Mouse (Mus musculus) lung, postnatal 0 days (tissue): ENCODE results near the gene Serf1. TPM values are rescaled to one million over a fixed set of nuclear protein-coding genes. Genes with fewer than 3 reads are reported as not detected.

ENCODE experiments used
- ATAC-seq: fragments of 200-750 bp; cut with Nextera tagmentation; 2 replicates; pipeline ENCODE4 v1.8.0; 2017; ENCODE audit warnings: moderate library complexity
- DNase-seq: peaks from one replicate; pipeline ENCODE4 v3.0.0-alpha.2; 2016; ENCODE audit warnings: low spot score
- H3K27ac ChIP-seq: fragments of 300-500 bp; sonication (generic); 2 replicates; pipeline ENCODE4 v1.5.1; 2014; ENCODE audit warnings: antibody characterized with exemption, mild to moderate bottlenecking, low read length, mixed read lengths
- H3K27me3 ChIP-seq: fragments of 300-500 bp; sonication (generic); replicated peaks from 2 replicates; pipeline ENCODE4 v1.6.1; 2014; ENCODE audit warnings: low read length, mixed read lengths; ENCODE audit not compliant: insufficient read depth
- H3K36me3 ChIP-seq: fragments of 300-500 bp; sonication (generic); 2 replicates; pipeline ENCODE4 v1.6.1; 2014; ENCODE audit warnings: low read length, mixed read lengths; ENCODE audit not compliant: insufficient read depth
- H3K4me1 ChIP-seq: fragments of 300-500 bp; sonication (generic); 2 replicates; pipeline ENCODE4 v1.6.1; 2014; ENCODE audit warnings: antibody characterized with exemption, low read depth, low read length, mixed read lengths; ENCODE audit not compliant: insufficient read depth
- H3K4me2 ChIP-seq: fragments of 300-500 bp; sonication (generic); replicated peaks from 2 replicates; pipeline ENCODE4 v1.6.1; 2014; ENCODE audit warnings: low read depth, mild to moderate bottlenecking, low read length, moderate library complexity, mixed read lengths
- H3K4me3 ChIP-seq: fragments of 300-500 bp; sonication (generic); 2 replicates; pipeline ENCODE4 v1.5.1; 2014; ENCODE audit warnings: low read depth, low read length
- H3K9ac ChIP-seq: fragments of 300-500 bp; sonication (generic); replicated peaks from 2 replicates; pipeline ENCODE4 v1.6.1; 2014; ENCODE audit warnings: low read depth, mild to moderate bottlenecking
- H3K9me3 ChIP-seq: fragments of 300-500 bp; sonication (generic); 2 replicates; pipeline ENCODE4 v1.6.1; 2016; ENCODE audit warnings: low read length, mixed read lengths
- CTCF ChIP-seq: IDR thresholded peaks from 2 replicates; pipeline ENCODE4 v1.5.1; 2016; ENCODE audit warnings: antibody characterized with exemption, mild to moderate bottlenecking
- EP300 ChIP-seq: IDR thresholded peaks from 2 replicates; pipeline ENCODE4 v1.6.1; 2016; ENCODE audit warnings: antibody characterized with exemption, mild to moderate bottlenecking, control low read depth
- WGBS: fragments of 180-500 bp; shearing (Covaris S2); extraction: QIAGEN DNeasy Blood & Tissue Kit; methylation state at CpG from one replicate; pipeline ENCODE4 v1.1.7; 2014; 5-methylcytosine and 5-hydroxymethylcytosine counted together
- polyA plus RNA-seq: library from polyadenylated mRNA; unstranded; fragments of >200 nt; fragmentation: Nextera tagmentation; extraction: Ambion mirVana; gene quantifications from 2 replicates; pipeline ENCODE4 v1.2.1, GENCODE M21; 2015

The Serf1 gene
- polyA plus RNA-seq, 1 experiment from 2014 or later = 61.6 TPM

GRCm38 (mm10) chr13:100103748-100104254, 4.0 kb upstream of the Serf1 start, which contains the start of gene Bdp1:
TSS of gene Bdp1 (minus strand) at chr13:100104070.
- peak within 1 kb of the TSS; percentile 87 for H3K9ac ChIP-seq
- DNase-seq (peak; percentile 91), ATAC-seq (peak; percentile 86)

GRCm38 (mm10) chr13:100112218-100112972, 4.6 kb downstream of the Serf1 start:
- no peaks in the 10 kb centered on the region for H3K36me3 ChIP-seq
- 37% methylated on average over 5 of the region's 5 CpGs for WGBS
- no peaks in the 10 kb centered on the region for H3K9me3 ChIP-seq
- no peak overlapping the region for H3K27ac ChIP-seq
- no peak overlapping the region for H3K4me3 ChIP-seq
- ATAC-seq (no peak), DNase-seq (peak; percentile 25)
- H3K27me3 ChIP-seq = no peaks in the 10 kb centered on the region
- no peaks in the 10 kb centered on the region for H3K4me1 ChIP-seq
- no peak overlapping the region for H3K9ac ChIP-seq
- H3K4me2 ChIP-seq = no peak overlapping the region
- TF ChIP-seq CTCF = peak; percentile 64
- TF ChIP-seq EP300 = no peak

More at GRCm38 (mm10) chr13:100103748-100104254, 4.0 kb upstream of the Serf1 start, which contains the start of gene Bdp1:
- Histone ChIP-seq H3K27ac (peak within 1 kb of the TSS; percentile 87), H3K4me1 (peaks cover 13% of the 10 kb centered on the region; the same call in 1 of the 2 replicates), H3K4me3 (peak within 1 kb of the TSS; percentile 90), H3K4me2 (peak within 1 kb of the TSS; percentile 79), H3K9me3 (no peaks in the 10 kb centered on the region), H3K27me3 (no peaks in the 10 kb centered on the region), H3K36me3 (no peaks in the 10 kb centered on the region)
- TF ChIP-seq EP300 (no peak), CTCF (no peak)
- WGBS = under 1% methylated on average over 41 of the region's 44 CpGs

- Histone ChIP-seq H3K9ac (no peak overlapping the region; the same call in 1 of the 2 replicates), H3K4me3 (peak overlapping the region; percentile 91; the same call in 1 of the 2 replicates), H3K4me1 (peaks cover 9% of the 10 kb centered on the region; the same call in 1 of the 2 replicates), H3K27me3 (no peaks in the 10 kb centered on the region), H3K9me3 (no peaks in the 10 kb centered on the region), H3K36me3 (peaks cover 10% of the 10 kb centered on the region; the same call in 1 of the 2 replicates), H3K4me2 (peak overlapping the region; percentile 73; the same call in 1 of the 2 replicates), H3K27ac (no peak overlapping the region)
- TF ChIP-seq CTCF (no peak), EP300 (no peak)
- 81% methylated on average over 3 of the region's 3 CpGs for WGBS
- DNase-seq = no peak
- ATAC-seq = no peak
Observed at GRCm38 (mm10) chr13:100123970-100124369, 16.2 kb downstream of the Serf1 start.

- H3K27ac ChIP-seq = peak within 1 kb of the TSS; percentile 57; the same call in 1 of the 2 replicates
- peak within 1 kb of the TSS; percentile 73 for H3K4me2 ChIP-seq
- peak; percentile 100 for ATAC-seq
- peak within 1 kb of the TSS; percentile 87 for H3K9ac ChIP-seq
- H3K9me3 ChIP-seq = no peaks in the 10 kb centered on the region
- DNase-seq = peak; percentile 96
- 3% methylated on average over 42 of the region's 42 CpGs for WGBS
- H3K4me3 ChIP-seq = peak within 1 kb of the TSS; percentile 91
- peaks cover 10% of the 10 kb centered on the region; the same call in 1 of the 2 replicates for H3K36me3 ChIP-seq
- H3K4me1 ChIP-seq = peaks cover 9% of the 10 kb centered on the region; the same call in 1 of the 2 replicates
- TF ChIP-seq EP300 = peak; percentile 24; the same call in 1 of the 2 replicates
- no peak for TF ChIP-seq CTCF
- no peaks in the 10 kb centered on the region for H3K27me3 ChIP-seq
Observed at GRCm38 (mm10) chr13:100124423-100125257, 16.8 kb downstream of the Serf1 start, which contains the start of gene Smn1. TSS of gene Smn1 (plus strand) at chr13:100124852.

GRCm38 (mm10) chr13:100125258-100125643, 17.4 kb downstream of the Serf1 start:
- peak overlapping the region; percentile 87 for H3K9ac ChIP-seq
- H3K9me3 ChIP-seq = no peaks in the 10 kb centered on the region
- DNase-seq = no peak
- TF ChIP-seq CTCF (no peak), EP300 (no peak)
- H3K27ac ChIP-seq = peak overlapping the region; percentile 57; the same call in 1 of the 2 replicates
- H3K4me1 ChIP-seq = peaks cover 9% of the 10 kb centered on the region; the same call in 1 of the 2 replicates
- H3K36me3 ChIP-seq = peaks cover 10% of the 10 kb centered on the region; the same call in 1 of the 2 replicates
- H3K4me3 ChIP-seq = peak overlapping the region; percentile 91
- H3K4me2 ChIP-seq = peak overlapping the region; percentile 73
- WGBS = 1% methylated on average over 10 of the region's 10 CpGs
- ATAC-seq = peak; percentile 37; the same call in 1 of the 2 replicates
- no peaks in the 10 kb centered on the region for H3K27me3 ChIP-seq
